Mouse (Mus musculus): ENCODE data around the gene Sdf4. TPM values are rescaled to one million over a fixed set of nuclear protein-coding genes. Genes with fewer than 3 reads are reported as not detected.

The Sdf4 gene
- polyA plus RNA-seq (2012; rRNA removed) = 136 and 142 TPM in 2 replicates

- WGBS = under 1% methylated on average over 99 of the region's 99 CpGs
- DNase-seq = peak; percentile 92 to 95
- TF ChIP-seq POLR2A (IDR thresholded peaks at IDR 0.05; ENCODE audit: borderline replicate concordance, insufficient read depth, low read length) (peak; percentile 68), CTCF (IDR thresholded peaks at IDR 0.05; ENCODE audit: borderline replicate concordance, insufficient read depth, low read depth, low read length) (peak; percentile 72)
- Histone ChIP-seq H3K4me1 (ENCODE audit: control insufficient read depth, insufficient read depth, low read length) (peaks cover 12% of the 10 kb centered on the region), H3K27ac (ENCODE audit: insufficient read depth, low read length) (peak within 1 kb of the TSS; percentile 99), H3K27me3 (ENCODE audit: control insufficient read depth, insufficient read depth, low read length) (no peaks in the 10 kb centered on the region), H3K4me3 (replicated peaks; ENCODE audit: insufficient read depth, low read depth, low read length) (peak within 1 kb of the TSS; percentile 90)
Measured at GRCm38 (mm10) chr4:155992241-155992905, at the start of gene Sdf4, which contains the start of gene B3galt6. Gene Sdf4, plus strand, starts transcription at chr4:155992872. Gene B3galt6, minus strand, starts transcription at chr4:155992649.

DNA sequence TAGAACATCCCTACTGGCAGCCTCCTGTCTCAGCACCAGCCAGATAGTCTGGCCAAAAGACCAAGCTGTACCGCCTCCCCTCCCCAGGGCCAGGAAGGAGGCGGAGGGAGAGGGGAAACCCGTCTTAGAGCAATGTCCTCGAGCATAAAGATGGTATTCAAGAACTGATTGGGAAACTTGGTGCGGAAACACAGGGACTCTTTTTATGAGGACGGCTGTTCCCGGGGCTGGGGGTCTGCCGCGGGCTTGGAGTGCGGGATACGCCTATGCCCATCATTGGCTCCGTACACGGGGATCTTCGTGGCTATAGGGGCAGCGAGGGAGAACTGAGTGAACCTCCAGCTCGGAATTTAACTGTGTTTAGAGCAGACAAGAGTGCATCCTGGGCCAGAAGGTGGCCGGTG, 49.6 kb upstream of the Sdf4 start:
- under 1% methylated on average over 17 of the region's 17 CpGs for WGBS
- peaks cover 11% of the 10 kb centered on the region for H3K4me1 ChIP-seq (ENCODE audit: control insufficient read depth, insufficient read depth, low read length)
- peak overlapping the region; percentile 94 for H3K4me3 ChIP-seq (replicated peaks; ENCODE audit: insufficient read depth, low read depth, low read length)
- no peaks in the 10 kb centered on the region for H3K27me3 ChIP-seq (ENCODE audit: control insufficient read depth, insufficient read depth, low read length)
- TF ChIP-seq CTCF (IDR thresholded peaks at IDR 0.05; ENCODE audit: borderline replicate concordance, insufficient read depth, low read depth, low read length) (no peak), POLR2A (IDR thresholded peaks at IDR 0.05; ENCODE audit: borderline replicate concordance, insufficient read depth, low read length) (no peak)
- peak overlapping the region; percentile 93 for H3K27ac ChIP-seq (ENCODE audit: insufficient read depth, low read length)
- peak in 1 of 2 experiments; percentile 46 for DNase-seq

GRCm38 (mm10) chr4:155943534-155944249, 49.0 kb upstream of the Sdf4 start, which contains the start of gene Ube2j2:
Gene Ube2j2, plus strand, starts transcription at chr4:155943831.
- H3K27ac ChIP-seq (ENCODE audit: insufficient read depth, low read length) = peak within 1 kb of the TSS; percentile 93
- under 1% methylated on average over 79 of the region's 85 CpGs for WGBS
- no peaks in the 10 kb centered on the region for H3K27me3 ChIP-seq (ENCODE audit: control insufficient read depth, insufficient read depth, low read length)
- peak within 1 kb of the TSS; percentile 94 for H3K4me3 ChIP-seq (replicated peaks; ENCODE audit: insufficient read depth, low read depth, low read length)
- H3K4me1 ChIP-seq (ENCODE audit: control insufficient read depth, insufficient read depth, low read length) = peaks cover 11% of the 10 kb centered on the region
- DNase-seq = peak; percentile 98 to 100
- TF ChIP-seq POLR2A (IDR thresholded peaks at IDR 0.05; ENCODE audit: borderline replicate concordance, insufficient read depth, low read length) (peak; percentile 84; the same call in 1 of the 2 replicates), CTCF (IDR thresholded peaks at IDR 0.05; ENCODE audit: borderline replicate concordance, insufficient read depth, low read depth, low read length) (no peak)

- under 1% methylated on average over 17 of the region's 17 CpGs for WGBS
- Histone ChIP-seq H3K4me3 (replicated peaks; ENCODE audit: insufficient read depth, low read depth, low read length) (peak overlapping the region; percentile 94), H3K27me3 (ENCODE audit: control insufficient read depth, insufficient read depth, low read length) (no peaks in the 10 kb centered on the region), H3K4me1 (ENCODE audit: control insufficient read depth, insufficient read depth, low read length) (peaks cover 11% of the 10 kb centered on the region), H3K27ac (ENCODE audit: insufficient read depth, low read length) (no peak overlapping the region)
- TF ChIP-seq POLR2A (IDR thresholded peaks at IDR 0.05; ENCODE audit: borderline replicate concordance, insufficient read depth, low read length) (no peak), CTCF (IDR thresholded peaks at IDR 0.05; ENCODE audit: borderline replicate concordance, insufficient read depth, low read depth, low read length) (no peak)
- DNase-seq = no peak
Measured at GRCm38 (mm10) chr4:155944271-155944670, 48.4 kb upstream of the Sdf4 start.

- no peak for TF ChIP-seq CTCF (IDR thresholded peaks at IDR 0.05; ENCODE audit: borderline replicate concordance, insufficient read depth, low read depth, low read length)
- TF ChIP-seq POLR2A (IDR thresholded peaks at IDR 0.05; ENCODE audit: borderline replicate concordance, insufficient read depth, low read length) = no peak
- H3K27me3 ChIP-seq (ENCODE audit: control insufficient read depth, insufficient read depth, low read length) = no peaks in the 10 kb centered on the region
- DNase-seq = no peak
- H3K4me1 ChIP-seq (ENCODE audit: control insufficient read depth, insufficient read depth, low read length) = peaks cover 11% of the 10 kb centered on the region
- no peak overlapping the region for H3K27ac ChIP-seq (ENCODE audit: insufficient read depth, low read length)
- no peak overlapping the region for H3K4me3 ChIP-seq (replicated peaks; ENCODE audit: insufficient read depth, low read depth, low read length)
Measured at GRCm38 (mm10) chr4:155947094-155947493, 45.6 kb upstream of the Sdf4 start.

DNA sequence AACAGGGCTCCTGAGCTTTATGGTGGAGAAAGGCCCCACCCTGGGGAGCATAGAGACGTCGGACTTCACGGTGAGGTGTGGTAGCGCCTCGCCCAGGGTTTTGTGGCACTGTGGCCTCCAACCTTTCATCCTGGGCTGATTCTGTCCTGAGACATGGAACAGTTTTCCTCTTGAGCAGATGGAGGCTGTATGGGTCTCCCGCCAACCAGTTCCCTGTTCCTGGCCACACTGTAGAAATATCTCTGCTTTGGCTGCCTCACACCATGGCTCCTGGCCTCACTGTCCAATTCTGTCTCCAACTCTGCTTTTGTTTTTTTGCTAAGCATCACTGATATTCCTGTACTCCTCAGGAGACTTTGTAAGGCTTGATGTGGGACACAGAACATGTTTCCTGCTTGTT, 37.2 kb upstream of the Sdf4 start:
- no peak overlapping the region for H3K4me3 ChIP-seq (replicated peaks; ENCODE audit: insufficient read depth, low read depth, low read length)
- peak overlapping the region; percentile 85 for H3K27ac ChIP-seq (ENCODE audit: insufficient read depth, low read length)
- no peaks in the 10 kb centered on the region for H3K27me3 ChIP-seq (ENCODE audit: control insufficient read depth, insufficient read depth, low read length)
- TF ChIP-seq CTCF (IDR thresholded peaks at IDR 0.05; ENCODE audit: borderline replicate concordance, insufficient read depth, low read depth, low read length) = no peak
- TF ChIP-seq POLR2A (IDR thresholded peaks at IDR 0.05; ENCODE audit: borderline replicate concordance, insufficient read depth, low read length) = no peak
- peak; percentile 46 to 72 for DNase-seq
- H3K4me1 ChIP-seq (ENCODE audit: control insufficient read depth, insufficient read depth, low read length) = peaks cover 15% of the 10 kb centered on the region; the same call in 1 of the 2 replicates
- 16% methylated on average over 6 of the region's 6 CpGs for WGBS

GRCm38 (mm10) chr4:155959275-155959674, 33.4 kb upstream of the Sdf4 start:
- no peak for TF ChIP-seq POLR2A (IDR thresholded peaks at IDR 0.05; ENCODE audit: borderline replicate concordance, insufficient read depth, low read length)
- peak; percentile 80 for TF ChIP-seq CTCF (IDR thresholded peaks at IDR 0.05; ENCODE audit: borderline replicate concordance, insufficient read depth, low read depth, low read length)
- no peak overlapping the region for H3K27ac ChIP-seq (ENCODE audit: insufficient read depth, low read length)
- peaks cover 20% of the 10 kb centered on the region; the same call in 1 of the 2 replicates for H3K4me1 ChIP-seq (ENCODE audit: control insufficient read depth, insufficient read depth, low read length)
- DNase-seq = peak; percentile 67 to 69
- H3K27me3 ChIP-seq (ENCODE audit: control insufficient read depth, insufficient read depth, low read length) = no peaks in the 10 kb centered on the region
- H3K4me3 ChIP-seq (replicated peaks; ENCODE audit: insufficient read depth, low read depth, low read length) = no peak overlapping the region
- 5% methylated on average over 5 of the region's 5 CpGs for WGBS

Data from cerebellum, adult 2 months (tissue).